Mouse (Mus musculus) embryonic stem cell, embryonic (primary cell): Measurements from ENCODE around the gene Hnrnph3.

Experiments used
- CTCF ChIA-PET, 4 experiments: fragments of 300-600 bp in 2 of 4; fragments of 350-600 bp in 2 of 4; sonication (Branson Sonifier 250); formaldehyde crosslinking; loops; one replicate each; lab custom pipeline; 2022; ENCODE audit warnings: inconsistent platforms in 2 of 4; lab: Charles Lee
- POLR2A ChIA-PET, 4 experiments: fragments of 300-600 bp in 2 of 4; fragments of 350-600 bp in 2 of 4; sonication (Branson Sonifier 250); formaldehyde crosslinking; loops; one replicate each; lab custom pipeline; 2022; ENCODE audit warnings: antibody characterized with exemption in 4 of 4, inconsistent platforms in 1 of 4; lab: Charles Lee

Hnrnph3 gene

GRCm38 (mm10) chr10:63049106-63049505 lies 25.1 kb upstream of the Hnrnph3 start:
- CTCF ChIA-PET = interaction anchor here in 3 of 4 experiments (1.1 to 1.9 kb wide), 5 partner anchors 17 to 76 kb away, joined by 3 to 5 read pairs (median 4); partner anchors contain the start of gene Rufy2 (in 1 of the 3)
- POLR2A ChIA-PET = interaction anchor here in 3 of 4 experiments (0.7 to 2.5 kb wide), 19 partner anchors 10 to 562 kb away, joined by 3 to 14 read pairs (median 4); partner anchors contain the start of genes Hnrnph3 (in 3 of the 3), Pbld1 (in 2 of the 3) and Pbld2 (in 2 of the 3)

DNA sequence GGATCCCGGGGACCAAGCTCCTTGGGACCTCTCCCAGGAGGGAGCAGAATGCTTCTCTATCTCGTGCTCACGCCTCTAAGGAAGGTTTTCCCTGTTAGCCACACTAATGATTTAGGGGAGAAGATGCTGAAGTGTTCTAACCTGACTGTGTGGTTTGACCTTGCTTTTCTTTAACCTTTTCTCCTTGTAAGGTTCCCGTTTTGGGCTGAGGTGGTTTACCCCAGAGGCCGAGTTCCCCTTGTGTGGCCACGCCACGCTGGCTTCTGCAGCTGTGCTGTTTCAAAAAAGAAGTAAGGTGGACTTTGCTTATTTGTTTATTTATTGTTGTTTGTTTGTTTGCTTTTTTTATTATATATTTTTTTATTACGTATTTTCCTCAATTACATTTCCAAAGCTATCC lies 23.7 kb upstream of the Hnrnph3 start:
- CTCF ChIA-PET = interaction anchor here in 1 of 4 experiments (1.9 kb wide), 1 partner anchor 19 kb away, joined by 5 read pairs; no protein-coding TSS in a partner anchor
- POLR2A ChIA-PET = interaction anchor here in 3 of 4 experiments (0.6 to 2.5 kb wide), 6 partner anchors 8 to 37 kb away, joined by 3 to 9 read pairs (median 6); partner anchors contain the start of gene Pbld1 (in 1 of the 3)

GRCm38 (mm10) chr10:63043154-63043553 lies 19.1 kb upstream of the Hnrnph3 start:
- POLR2A ChIA-PET = interaction anchor here in 2 of 4 experiments (0.7 to 1.5 kb wide), 4 partner anchors 14 to 58 kb away, joined by 3 to 7 read pairs (median 4); partner anchors contain the start of genes Hnrnph3 (in 1 of the 2), Pbld1 (in 1 of the 2) and Pbld2 (in 1 of the 2)
- CTCF ChIA-PET = interaction anchor here in 3 of 4 experiments (0.6 to 2.2 kb wide), 12 partner anchors 16 to 630 kb away, joined by 3 to 11 read pairs (median 4); partner anchors contain the start of genes Pbld1 (in 2 of the 3) and Dnajc12 (in 1 of the 3)

GRCm38 (mm10) chr10:63039867-63040628 lies 16.0 kb upstream of the Hnrnph3 start:
- POLR2A ChIA-PET = interaction anchor here in 2 of 4 experiments (0.6 to 2.6 kb wide), 9 partner anchors 9 to 1127 kb away, joined by 3 to 10 read pairs (median 4); partner anchors contain the start of genes Hnrnph3 (in 1 of the 2), Pbld1 (in 1 of the 2), Pbld2 (in 1 of the 2) and Rufy2 (in 1 of the 2)

DNA sequence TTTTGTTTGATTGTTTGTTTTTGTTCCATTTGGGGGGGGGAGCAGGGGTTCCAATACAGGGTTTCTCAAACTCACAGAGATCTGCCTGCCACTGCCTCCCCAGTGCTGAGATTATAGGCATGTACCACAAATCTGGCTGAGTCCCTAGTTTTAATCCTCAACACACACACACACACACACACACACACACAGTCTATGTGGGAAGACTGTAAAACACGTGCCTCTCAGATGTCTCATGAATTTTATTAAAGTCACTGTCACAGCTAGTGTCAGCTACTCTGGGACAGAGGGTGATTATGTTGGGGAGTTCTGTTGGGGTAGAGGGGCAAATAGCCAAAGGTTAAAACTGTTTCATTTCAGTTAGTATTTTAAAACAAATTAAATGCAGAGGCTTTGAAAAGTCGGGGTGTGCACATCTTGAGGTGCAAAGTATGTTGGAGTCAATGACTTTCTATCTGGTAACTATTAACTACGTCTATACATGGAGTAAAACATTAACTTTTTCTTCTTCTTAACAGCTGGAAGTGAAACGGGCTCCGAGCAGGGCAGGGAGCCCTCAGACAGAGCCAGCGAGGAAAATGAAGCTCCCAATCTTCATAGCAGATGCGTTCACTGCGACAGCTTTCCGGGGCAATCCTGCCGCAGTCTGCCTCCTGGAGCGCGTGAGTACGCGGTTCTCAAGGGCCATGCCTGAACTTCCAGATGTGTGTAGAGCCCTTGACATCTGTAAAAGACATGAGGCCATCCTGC lies 14.7 kb upstream of the Hnrnph3 start:
- ChIA-PET POLR2A (interaction anchor here in 2 of 4 experiments (1.0 to 2.6 kb wide), 7 partner anchors 10 to 23 kb away, joined by 3 to 10 read pairs (median 4); partner anchors contain the start of genes Hnrnph3 (in 2 of the 2) and Pbld2 (in 2 of the 2)), CTCF (interaction anchor here in 2 of 4 experiments (0.6 to 1.1 kb wide), 2 partner anchors 86 to 233 kb away, joined by 4 read pairs; no protein-coding TSS in a partner anchor)

More at GRCm38 (mm10) chr10:63039867-63040628, 16.0 kb upstream of the Hnrnph3 start:
- CTCF ChIA-PET = interaction anchor here in 2 of 4 experiments (0.6 to 1.1 kb wide), 4 partner anchors 26 to 274 kb away, joined by 3 to 4 read pairs (median 3); no protein-coding TSS in a partner anchor

DNA sequence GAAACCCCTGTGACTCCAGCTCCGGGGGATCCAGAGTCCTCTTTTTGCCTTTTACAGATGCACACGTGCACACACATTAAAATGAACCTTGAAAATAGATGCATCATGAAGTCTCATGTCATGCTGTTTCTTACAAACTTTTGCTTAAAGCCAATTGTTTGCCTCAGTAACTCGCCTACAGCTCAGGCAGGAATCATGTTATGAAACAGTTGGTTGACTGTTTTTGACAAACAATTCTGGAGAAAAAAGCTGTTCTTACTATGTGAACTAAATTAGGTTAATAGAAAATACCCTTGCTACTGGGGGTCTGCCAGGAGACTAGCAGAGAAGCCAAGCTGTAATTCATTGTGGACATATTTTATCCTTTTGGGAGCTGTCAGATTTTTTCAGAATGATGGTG lies 8.9 kb upstream of the Hnrnph3 start:
- POLR2A ChIA-PET = interaction anchor here in 3 of 4 experiments (0.7 to 2.9 kb wide), 9 partner anchors 9 to 187 kb away, joined by 3 to 16 read pairs (median 4); partner anchors contain the start of genes Hnrnph3 (in 3 of the 3), Pbld2 (in 3 of the 3) and Pbld1 (in 1 of the 3)
- CTCF ChIA-PET = interaction anchor here in 2 of 4 experiments (0.7 to 1.1 kb wide), 2 partner anchors 33 to 45 kb away, joined by 3 to 7 read pairs; no protein-coding TSS in a partner anchor

- ChIA-PET CTCF (interaction anchor here (0.6 to 1.2 kb wide), 7 partner anchors 9 to 532 kb away, joined by 3 to 10 read pairs (median 3); partner anchors contain the start of gene Rufy2 (in 1 of the 4)), POLR2A (interaction anchor here in 3 of 4 experiments (0.6 to 2.9 kb wide), 11 partner anchors 8 to 652 kb away, joined by 3 to 17 read pairs (median 6); partner anchors contain the start of genes Hnrnph3 (in 3 of the 3), Pbld2 (in 3 of the 3) and Pbld1 (in 1 of the 3))
Measured at GRCm38 (mm10) chr10:63032267-63032666, 8.2 kb upstream of the Hnrnph3 start.

GRCm38 (mm10) chr10:63028396-63028795 lies 4.4 kb upstream of the Hnrnph3 start:
- CTCF ChIA-PET = interaction anchor here in 2 of 4 experiments (1.1 to 1.2 kb wide), 2 partner anchors 41 to 354 kb away, joined by 3 to 5 read pairs; partner anchors contain the start of gene Dnajc12 (in 1 of the 2)
- POLR2A ChIA-PET = interaction anchor here (0.6 to 1.2 kb wide), 5 partner anchors 18 to 117 kb away, joined by 3 to 8 read pairs (median 4); no protein-coding TSS in a partner anchor

GRCm38 (mm10) chr10:63027376-63028161 lies 3.6 kb upstream of the Hnrnph3 start:
- CTCF ChIA-PET = no interaction called here
- POLR2A ChIA-PET = interaction anchor here in 3 of 4 experiments (0.6 to 0.9 kb wide), 3 partner anchors 25 to 116 kb away, joined by 3 to 8 read pairs (median 4); no protein-coding TSS in a partner anchor

- POLR2A ChIA-PET = interaction anchor here in 3 of 4 experiments (0.6 to 1.3 kb wide), 6 partner anchors 27 to 410 kb away, joined by 3 to 7 read pairs (median 5); no protein-coding TSS in a partner anchor
- CTCF ChIA-PET = interaction anchor here in 1 of 4 experiments (1.2 kb wide), 1 partner anchor 47 kb away, joined by 15 read pairs; the partner anchor contains the start of gene Rufy2
Measured at GRCm38 (mm10) chr10:63026795-63027160, 2.8 kb upstream of the Hnrnph3 start.

GRCm38 (mm10) chr10:63026156-63026794 lies 2.3 kb upstream of the Hnrnph3 start:
- ChIA-PET CTCF (interaction anchor here in 3 of 4 experiments (0.6 to 1.7 kb wide), 6 partner anchors 16 to 283 kb away, joined by 3 to 15 read pairs (median 3); partner anchors contain the start of gene Rufy2 (in 1 of the 3)), POLR2A (interaction anchor here in 3 of 4 experiments (0.5 to 1.6 kb wide), 18 partner anchors 10 to 410 kb away, joined by 3 to 7 read pairs (median 4); no protein-coding TSS in a partner anchor)

DNA sequence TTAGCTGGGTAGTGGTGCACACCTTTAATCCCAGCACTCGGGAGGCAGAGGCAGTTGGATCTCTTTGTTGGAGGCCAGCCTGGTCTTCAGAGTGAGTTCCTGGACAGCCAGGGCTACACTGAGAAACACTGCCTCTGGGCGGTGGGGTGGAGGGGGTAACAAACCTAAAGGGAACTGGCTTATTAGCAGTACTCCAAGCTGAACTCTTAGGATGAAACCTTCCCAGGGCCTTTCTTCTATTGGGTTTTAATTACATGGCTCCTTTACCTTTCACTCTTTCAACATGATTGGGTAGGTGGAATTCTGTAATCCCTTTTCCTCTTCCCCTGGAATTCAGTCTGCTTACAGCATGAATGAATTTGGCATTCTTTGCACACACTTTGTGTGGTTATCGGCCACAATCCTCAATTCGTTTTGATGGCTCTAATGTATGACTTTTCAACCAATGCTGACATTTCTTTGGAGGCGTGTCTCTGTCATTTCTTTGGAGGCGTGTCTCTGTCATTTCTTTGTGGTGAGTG lies 1.5 kb upstream of the Hnrnph3 start:
- CTCF ChIA-PET = interaction anchor here in 3 of 4 experiments (0.6 to 1.7 kb wide), 9 partner anchors 17 to 352 kb away, joined by 3 to 15 read pairs (median 3); partner anchors contain the start of gene Rufy2 (in 1 of the 3)
- POLR2A ChIA-PET = interaction anchor here in 3 of 4 experiments (0.6 to 3.1 kb wide), 16 partner anchors 9 to 283 kb away, joined by 3 to 17 read pairs (median 4); no protein-coding TSS in a partner anchor

GRCm38 (mm10) chr10:63025016-63025415 lies 999 bp upstream of the Hnrnph3 start:
- POLR2A ChIA-PET = interaction anchor here in 3 of 4 experiments (0.5 to 3.3 kb wide), 25 partner anchors 8 to 374 kb away, joined by 3 to 38 read pairs (median 5); partner anchors contain the start of gene Ddx50 (in 1 of the 3)

DNA sequence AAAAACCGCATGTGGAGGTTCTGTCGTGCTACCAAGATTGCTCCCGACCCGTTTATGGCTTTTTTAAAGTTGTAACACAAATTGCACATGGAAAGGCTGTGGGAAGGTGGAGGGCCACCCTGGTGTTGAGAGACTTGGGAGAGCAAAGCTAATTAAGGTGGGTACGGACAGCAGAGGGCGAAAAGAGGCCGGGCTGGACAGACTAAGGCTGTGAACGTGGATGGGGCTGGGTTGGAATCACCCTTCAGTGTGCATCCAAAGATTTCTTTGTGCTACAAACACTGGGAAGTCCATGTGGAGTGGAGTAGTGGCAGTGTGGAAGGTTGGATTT lies 528 bp upstream of the Hnrnph3 start:
- ChIA-PET CTCF (interaction anchor here in 3 of 4 experiments (0.6 to 1.5 kb wide), 9 partner anchors 41 to 453 kb away, joined by 3 to 9 read pairs (median 4); partner anchors contain the start of gene Dnajc12 (in 1 of the 3)), POLR2A (interaction anchor here (0.5 to 3.3 kb wide), 48 partner anchors 8 to 374 kb away, joined by 3 to 38 read pairs (median 5); partner anchors contain the start of genes Rufy2 (in 3 of the 4), Ccar1 (in 1 of the 4), Ddx50 (in 1 of the 4) and Dna2 (in 1 of the 4))

More at GRCm38 (mm10) chr10:63025016-63025415, 999 bp upstream of the Hnrnph3 start:
- CTCF ChIA-PET = interaction anchor here in 3 of 4 experiments (0.6 to 1.7 kb wide), 8 partner anchors 18 to 453 kb away, joined by 3 to 5 read pairs (median 3); no protein-coding TSS in a partner anchor
